Mouse (Mus musculus) small intestine, adult 2 months (tissue): ENCODE data around the gene Adamtsl1. TPM values are rescaled to one million over a fixed set of nuclear protein-coding genes. Genes with fewer than 3 reads are reported as not detected.

Experiments used
- H3K27ac ChIP-seq: fragments of 200-500 bp; 2 replicates; pipeline ENCODE4 v1.5.1; 2012; ENCODE audit warnings: low read depth, low read length, control low read depth, inconsistent platforms; ENCODE audit not compliant: insufficient read depth
- H3K27me3 ChIP-seq: fragments of 200-500 bp; 2 replicates; pipeline ENCODE4 v1.6.1; 2012; ENCODE audit warnings: mild to moderate bottlenecking, moderate library complexity, low read length, inconsistent platforms; ENCODE audit not compliant: control insufficient read depth, insufficient read depth
- H3K36me3 ChIP-seq: fragments of 200-500 bp; 2 replicates; pipeline ENCODE4 v1.6.1; 2012; ENCODE audit warnings: mild to moderate bottlenecking, low read length, control low read depth, inconsistent platforms; ENCODE audit not compliant: control insufficient read depth, insufficient read depth
- H3K4me1 ChIP-seq: fragments of 200-500 bp; 2 replicates; pipeline ENCODE4 v1.6.1; 2012; ENCODE audit warnings: low read length, inconsistent platforms, mixed read lengths; ENCODE audit not compliant: control insufficient read depth, insufficient read depth, insufficient read length
- H3K4me3 ChIP-seq: fragments of 200-500 bp; 2 replicates; pipeline ENCODE4 v1.5.1; 2012; ENCODE audit warnings: low read depth, mild to moderate bottlenecking, control low read depth, inconsistent platforms, low read length, moderate library complexity
- CTCF ChIP-seq: fragments of 200-500 bp; IDR thresholded peaks from 2 replicates; pipeline ENCODE4 v1.5.1; 2012; ENCODE audit warnings: low read depth, mild to moderate bottlenecking, control low read depth, inconsistent platforms, low read length, moderate library complexity, mixed read lengths; ENCODE audit not compliant: insufficient replicate concordance, insufficient read length; ENCODE audit errors: extremely low read depth
- POLR2A ChIP-seq: fragments of 200-500 bp; IDR thresholded peaks from 2 replicates; pipeline ENCODE4 v1.6.1; 2012; ENCODE audit warnings: low read depth, mild to moderate bottlenecking, control low read depth, inconsistent platforms, low read length, moderate library complexity
- WGBS: fragments of 180-500 bp; shearing (Covaris S2); methylation state at CpG from one replicate; pipeline ENCODE4 v1.1.7; 2018; 5-methylcytosine and 5-hydroxymethylcytosine counted together
- polyA plus RNA-seq: library from polyadenylated mRNA; depleted of rRNA; stranded (reverse); fragments of >200 nt; gene quantifications from 2 replicates; pipeline ENCODE4 v1.2.3, GENCODE M21; 2012

Adamtsl1 gene
- polyA plus RNA-seq, 1 experiment: 1.1 TPM

- Histone ChIP-seq H3K4me3 (no peak overlapping the region), H3K27me3 (no peaks in the 10 kb centered on the region), H3K27ac (no peak overlapping the region), H3K4me1 (no peaks in the 10 kb centered on the region), H3K36me3 (no peaks in the 10 kb centered on the region)
- TF ChIP-seq POLR2A (no peak), CTCF (no peak)
- 69% methylated on average over 3 of the region's 3 CpGs for WGBS
Measured at GRCm38 (mm10) chr4:85920474-85920873, 406.5 kb downstream of the Adamtsl1 start.

- H3K4me3 ChIP-seq: no peak overlapping the region
- TF ChIP-seq CTCF (no peak), POLR2A (no peak)
- no peaks in the 10 kb centered on the region for H3K4me1 ChIP-seq
- no peaks in the 10 kb centered on the region for H3K36me3 ChIP-seq
- no peak overlapping the region for H3K27ac ChIP-seq
- H3K27me3 ChIP-seq: no peaks in the 10 kb centered on the region
- WGBS: 85% methylated on average over 4 of the region's 4 CpGs
Measured at GRCm38 (mm10) chr4:85922741-85923140, 408.8 kb downstream of the Adamtsl1 start.

- Histone ChIP-seq H3K27me3 (no peaks in the 10 kb centered on the region), H3K27ac (no peak overlapping the region), H3K4me1 (no peaks in the 10 kb centered on the region), H3K36me3 (no peaks in the 10 kb centered on the region), H3K4me3 (no peak overlapping the region)
- no peak for TF ChIP-seq POLR2A
- no peak for TF ChIP-seq CTCF
Measured at GRCm38 (mm10) chr4:85932129-85932528, 418.2 kb downstream of the Adamtsl1 start.

- Histone ChIP-seq H3K27me3 (no peaks in the 10 kb centered on the region), H3K27ac (no peak overlapping the region), H3K4me3 (no peak overlapping the region), H3K4me1 (no peaks in the 10 kb centered on the region), H3K36me3 (no peaks in the 10 kb centered on the region)
- TF ChIP-seq CTCF (no peak), POLR2A (no peak)
- 58% methylated on average over 5 of the region's 5 CpGs for WGBS
Measured at GRCm38 (mm10) chr4:85939460-85939859, 425.5 kb downstream of the Adamtsl1 start.

- 81% methylated on average over 2 of the region's 2 CpGs for WGBS
- TF ChIP-seq POLR2A (no peak), CTCF (no peak)
- Histone ChIP-seq H3K36me3 (no peaks in the 10 kb centered on the region), H3K4me3 (no peak overlapping the region), H3K27me3 (no peaks in the 10 kb centered on the region), H3K4me1 (no peaks in the 10 kb centered on the region), H3K27ac (no peak overlapping the region)
Measured at GRCm38 (mm10) chr4:85941857-85942256, 427.9 kb downstream of the Adamtsl1 start.

GRCm38 (mm10) chr4:85953590-85953989 lies 439.6 kb downstream of the Adamtsl1 start:
- 60% methylated on average over 4 of the region's 4 CpGs for WGBS
- H3K4me3 ChIP-seq: no peak overlapping the region
- no peaks in the 10 kb centered on the region for H3K27me3 ChIP-seq
- H3K36me3 ChIP-seq: no peaks in the 10 kb centered on the region
- TF ChIP-seq POLR2A (no peak), CTCF (no peak)
- no peak overlapping the region for H3K27ac ChIP-seq
- no peaks in the 10 kb centered on the region for H3K4me1 ChIP-seq

- H3K27me3 ChIP-seq: no peaks in the 10 kb centered on the region
- H3K4me3 ChIP-seq: no peak overlapping the region
Measured at GRCm38 (mm10) chr4:85955387-85955786, 441.4 kb downstream of the Adamtsl1 start.

GRCm38 (mm10) chr4:85957266-85957665 lies 443.3 kb downstream of the Adamtsl1 start:
- H3K36me3 ChIP-seq: no peaks in the 10 kb centered on the region
- no peak overlapping the region for H3K27ac ChIP-seq
- TF ChIP-seq CTCF: no peak
- 75% methylated on average over 4 of the region's 4 CpGs for WGBS
- no peaks in the 10 kb centered on the region for H3K27me3 ChIP-seq
- no peaks in the 10 kb centered on the region for H3K4me1 ChIP-seq
- no peak overlapping the region for H3K4me3 ChIP-seq

More at GRCm38 (mm10) chr4:85955387-85955786, 441.4 kb downstream of the Adamtsl1 start:
- H3K4me1 ChIP-seq: no peaks in the 10 kb centered on the region
- 76% methylated on average over 3 of the region's 3 CpGs for WGBS
- no peaks in the 10 kb centered on the region for H3K36me3 ChIP-seq
- H3K27ac ChIP-seq: no peak overlapping the region
- no peak for TF ChIP-seq POLR2A
- TF ChIP-seq CTCF: no peak
